Mouse (Mus musculus) cerebellum, adult 18-20 months (tissue): Measurements from ENCODE around the gene Vamp2.
A peak's percentile ranks its signal among the peaks of the same experiment; 100 is the strongest.

Source experiments
- DNase-seq, 2 experiments: peaks; one replicate each; pipeline ENCODE4 v3.0.0; 2021

The Vamp2 gene

GRCm38 (mm10) chr11:69081613-69082012, 6.7 kb upstream of the Vamp2 start:
- DNase-seq, result no peak

- no peak for DNase-seq
Observed at GRCm38 (mm10) chr11:69085608-69086007, 2.7 kb upstream of the Vamp2 start.

GRCm38 (mm10) chr11:69086390-69086789, 1.9 kb upstream of the Vamp2 start:
- DNase-seq, result peak in 1 of 2 experiments; percentile 4

- peak in 1 of 2 experiments; percentile 10 for DNase-seq
Observed at GRCm38 (mm10) chr11:69087082-69087481, 1.2 kb upstream of the Vamp2 start.

- peak in 1 of 2 experiments; percentile 19 for DNase-seq
Observed at GRCm38 (mm10) chr11:69087597-69087996, 693 bp upstream of the Vamp2 start.

GRCm38 (mm10) chr11:69088856-69089615, 746 bp downstream of the Vamp2 start:
- DNase-seq, result peak in 1 of 2 experiments; percentile 41

- DNase-seq, result peak; percentile 42 to 48
Observed at GRCm38 (mm10) chr11:69089616-69090290, 1.5 kb downstream of the Vamp2 start.

GRCm38 (mm10) chr11:69090367-69090766, 2.1 kb downstream of the Vamp2 start:
- DNase-seq, result peak in 1 of 2 experiments; percentile 7

- DNase-seq, result peak in 1 of 2 experiments; percentile 21
Observed at GRCm38 (mm10) chr11:69091566-69092385, 3.5 kb downstream of the Vamp2 start.

GRCm38 (mm10) chr11:69092386-69092751, 4.1 kb downstream of the Vamp2 start:
- peak; percentile 90 to 92 for DNase-seq

- DNase-seq, result no peak
Observed at GRCm38 (mm10) chr11:69092871-69093270, 4.6 kb downstream of the Vamp2 start.

GRCm38 (mm10) chr11:69093856-69094255, 5.6 kb downstream of the Vamp2 start:
- DNase-seq, result peak in 1 of 2 experiments; percentile 30

- DNase-seq, result peak; percentile 98 to 100
Observed at GRCm38 (mm10) chr11:69094697-69095429, 6.6 kb downstream of the Vamp2 start, which contains the start of gene Per1. Gene Per1, plus strand, starts transcription at chr11:69095217.

- DNase-seq, result peak in 1 of 2 experiments; percentile 42
Observed at GRCm38 (mm10) chr11:69095511-69096231, 7.4 kb downstream of the Vamp2 start.

- DNase-seq, result no peak
Observed at GRCm38 (mm10) chr11:69096360-69096986, 8.2 kb downstream of the Vamp2 start.

GRCm38 (mm10) chr11:69096987-69097900, 9.0 kb downstream of the Vamp2 start:
- DNase-seq, result peak; percentile 87 to 94

GRCm38 (mm10) chr11:69098039-69098761, 9.9 kb downstream of the Vamp2 start:
- no peak for DNase-seq

- DNase-seq, result peak; percentile 98 to 99
Observed at GRCm38 (mm10) chr11:69098762-69099091, 10.4 kb downstream of the Vamp2 start.

- DNase-seq, result peak; percentile 79 to 84
Observed at GRCm38 (mm10) chr11:69099177-69099914, 11.1 kb downstream of the Vamp2 start.
